Mouse (Mus musculus) spleen, adult 12 weeks (tissue): Measurements from ENCODE around the gene Egfl8.

Experiments
- DNase-seq: peaks from one replicate; pipeline ENCODE4 v3.0.0; 2022; ENCODE audit warnings: low spot score

Gene Egfl8

DNA sequence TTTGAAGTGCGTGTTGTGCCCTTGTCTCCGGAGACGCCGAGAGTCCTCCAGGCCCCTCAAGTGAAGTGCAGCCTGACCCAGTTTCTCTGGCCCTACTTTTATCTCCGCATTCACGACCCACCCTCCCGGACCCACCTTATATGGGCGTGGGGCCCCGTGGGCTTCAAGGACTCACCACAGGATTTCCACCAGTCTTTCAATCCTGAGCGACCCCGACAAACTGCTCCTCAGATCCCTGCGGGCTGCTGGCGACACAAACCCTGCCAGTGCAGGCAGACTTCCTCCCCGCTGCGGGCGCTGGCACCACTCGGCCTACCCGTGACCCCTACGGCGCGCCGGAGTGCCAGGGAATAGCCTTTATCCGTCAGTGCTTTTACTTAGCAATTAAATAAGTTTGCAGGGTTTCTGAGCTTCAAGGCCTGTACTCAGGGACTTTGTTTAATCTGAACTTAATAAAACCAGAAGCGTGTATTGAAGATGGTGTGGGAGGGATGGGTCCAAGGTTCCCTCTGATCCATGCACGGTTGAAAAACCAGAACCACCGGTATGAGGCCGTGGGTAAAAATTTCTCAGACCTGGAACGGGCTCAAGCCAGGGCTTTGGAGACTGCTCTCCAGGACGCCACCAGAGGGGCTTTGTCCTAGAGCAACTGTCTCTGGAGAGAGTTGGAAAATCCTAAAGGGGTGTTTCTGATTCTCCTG lies 12.3 kb upstream of the Egfl8 start, which contains the start of gene Ppt2:
Ppt2 (minus strand) TSS at position 568 of the 701 bp plus-strand sequence.
- no peak for DNase-seq

DNA sequence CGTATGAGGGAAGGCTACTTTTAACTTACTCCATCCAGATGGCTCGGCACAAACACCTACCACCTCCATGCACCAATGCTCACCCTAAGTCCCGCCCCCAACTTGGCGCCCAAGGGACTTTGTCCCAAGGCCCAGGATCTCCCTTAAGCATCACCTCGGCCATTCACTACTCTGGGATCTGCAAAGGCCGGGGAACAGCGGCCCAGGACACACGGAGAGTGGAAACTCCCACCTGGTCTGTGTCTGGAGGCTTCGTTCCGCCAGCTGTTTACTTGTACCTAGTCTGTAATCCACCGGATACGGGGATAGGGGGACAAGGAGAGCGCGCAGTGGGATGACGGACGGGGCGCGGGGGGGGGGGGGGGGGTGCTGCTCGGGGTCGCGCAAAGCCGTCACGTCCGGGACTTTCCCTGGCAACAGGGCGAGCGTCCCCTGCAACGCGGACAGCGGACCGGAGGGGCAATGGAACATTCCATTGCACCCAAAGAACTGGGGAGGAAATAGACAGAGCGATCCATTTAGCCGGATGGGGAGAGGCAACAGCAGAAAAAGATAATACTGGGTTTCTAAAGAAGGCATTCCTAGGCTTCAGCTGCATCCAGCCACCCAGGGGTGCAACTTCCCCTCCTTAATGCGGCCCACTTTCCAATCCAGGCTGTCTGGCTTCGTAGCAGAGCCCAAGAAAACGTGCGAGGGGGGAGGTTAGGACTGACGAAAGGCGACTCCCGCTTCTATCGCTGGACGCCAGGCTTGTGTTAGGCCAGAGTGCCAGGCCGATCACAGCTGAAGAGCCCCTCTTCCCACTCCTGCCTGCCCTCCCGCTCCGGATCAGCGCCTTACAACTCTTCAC lies 11.5 kb upstream of the Egfl8 start:
- DNase-seq, result peak; percentile 43

DNA sequence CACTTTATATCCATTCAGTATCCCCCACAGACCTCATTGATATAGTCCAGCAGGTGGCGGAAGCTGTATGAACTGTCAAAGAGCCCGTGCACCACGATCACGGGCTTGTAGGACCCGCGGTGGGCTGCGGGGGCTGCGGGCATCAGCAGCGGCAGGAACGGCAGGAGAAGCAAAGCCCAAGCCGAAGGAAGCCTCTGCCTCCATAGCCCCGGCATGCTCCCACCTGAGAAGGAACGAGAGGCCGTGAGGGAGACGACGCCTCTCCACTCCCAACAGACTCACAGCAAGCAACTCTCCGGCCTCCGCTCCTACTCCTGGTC lies 11.0 kb upstream of the Egfl8 start:
- DNase-seq, result peak; percentile 25

DNA sequence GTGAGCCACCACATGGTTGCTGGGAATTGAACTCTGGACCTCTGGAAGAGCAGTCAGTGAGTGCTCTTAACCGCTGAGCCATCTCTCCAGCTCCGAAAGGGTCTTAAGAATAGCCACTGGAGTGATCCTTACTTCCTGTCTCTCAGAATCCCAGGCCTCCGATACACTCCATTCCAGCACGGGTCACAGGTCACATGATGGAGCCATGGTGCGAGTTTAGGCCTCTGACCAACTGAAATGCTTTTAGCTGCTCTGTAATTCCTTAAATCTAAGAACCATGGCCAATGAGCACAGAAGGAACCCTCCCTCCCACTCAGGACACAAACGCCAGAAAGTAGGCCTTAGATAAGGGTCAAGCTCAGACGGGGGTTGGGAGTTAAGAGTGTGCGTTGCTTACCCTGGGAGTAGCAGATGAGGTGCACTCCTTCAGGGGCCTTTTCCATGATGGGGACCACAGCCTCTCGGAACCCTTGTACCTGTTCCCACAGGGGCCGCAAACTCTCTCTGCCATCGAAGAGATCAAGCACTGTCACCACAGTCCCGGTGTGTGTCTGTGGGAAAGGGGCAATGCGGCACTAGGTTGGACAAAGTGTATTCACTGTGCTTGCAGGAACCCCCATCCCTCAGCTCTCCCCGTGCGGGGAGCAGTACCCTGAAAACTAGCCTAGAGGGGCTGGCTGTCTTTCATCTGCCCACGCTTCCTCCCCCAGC lies 10.4 kb upstream of the Egfl8 start:
- no peak for DNase-seq

DNA sequence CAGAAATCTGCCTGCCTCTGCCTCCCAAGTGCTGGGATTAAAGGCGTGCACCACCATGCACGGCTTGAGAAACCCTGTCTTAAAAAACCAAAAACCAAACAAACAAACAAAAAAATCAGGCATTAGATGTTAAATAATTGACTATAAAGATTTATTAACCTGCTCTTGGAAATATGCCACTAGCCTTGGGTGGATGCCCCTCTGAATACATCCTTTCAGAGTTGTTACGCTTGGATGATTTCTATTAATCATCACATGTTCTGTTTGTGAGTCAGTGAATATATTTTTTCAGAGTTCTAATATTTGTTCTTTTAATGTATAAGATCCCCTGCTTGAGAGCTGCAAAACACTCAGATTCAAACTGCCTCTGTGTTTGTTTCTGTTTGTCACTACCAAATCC lies 9.2 kb upstream of the Egfl8 start:
- DNase-seq, result no peak

DNA sequence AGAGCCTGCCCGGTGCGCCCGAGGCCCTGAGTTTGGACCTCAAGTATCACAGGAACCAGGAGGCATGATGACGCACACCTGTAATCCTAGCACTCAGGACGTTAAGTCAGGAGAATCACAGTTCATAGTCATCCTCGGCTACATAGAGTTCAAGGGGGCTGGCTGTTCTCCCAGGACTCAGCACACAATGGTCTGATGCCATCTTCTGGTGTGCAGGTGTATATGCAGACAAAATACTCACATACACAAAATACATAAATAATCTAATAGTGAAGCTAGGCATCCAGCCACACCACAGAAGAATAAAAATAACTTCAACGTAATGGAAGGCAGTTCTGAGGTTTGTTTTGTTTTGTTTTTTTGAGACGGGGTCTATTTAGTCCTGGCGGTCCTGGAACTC lies 7.4 kb upstream of the Egfl8 start:
- DNase-seq, result no peak

DNA sequence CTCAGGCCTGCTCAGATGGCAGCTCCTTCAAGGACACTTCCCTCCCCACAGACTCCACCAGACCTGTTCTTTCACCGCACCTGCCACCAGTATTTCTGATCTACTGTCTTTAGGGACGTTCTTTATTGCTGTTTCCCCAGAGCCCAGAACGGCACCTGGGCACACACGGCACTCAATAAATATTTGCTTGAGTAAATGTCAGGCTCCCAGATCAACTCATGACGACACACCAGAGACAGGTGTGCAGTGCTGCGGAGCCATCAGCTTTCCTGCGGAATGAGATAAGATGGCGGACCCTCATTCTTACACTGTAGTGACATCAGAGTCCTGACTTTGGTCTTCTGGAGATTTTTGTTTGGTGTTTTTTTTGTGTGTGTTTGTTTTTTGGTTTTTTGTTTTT lies 5.2 kb upstream of the Egfl8 start:
- DNase-seq, result no peak

DNA sequence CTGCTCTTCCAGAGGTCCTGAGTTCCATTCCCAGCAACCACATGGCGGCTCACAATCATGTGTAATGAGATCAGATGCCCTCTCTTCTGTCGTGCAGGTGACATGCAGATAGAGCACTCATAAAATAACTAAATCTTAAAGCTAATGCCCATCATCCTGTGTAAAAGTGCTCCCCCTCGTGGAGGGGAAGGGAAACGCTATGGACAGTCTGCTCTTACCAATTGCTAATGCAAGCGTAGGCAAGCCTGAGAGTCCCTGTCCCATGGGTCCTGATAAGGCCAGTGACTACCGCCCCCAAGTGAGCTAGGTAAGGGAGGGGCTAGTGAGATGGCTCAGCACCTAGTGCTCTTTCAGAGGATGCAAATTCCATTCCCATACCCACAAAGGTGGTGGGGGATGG lies 3.2 kb upstream of the Egfl8 start:
- DNase-seq, result peak; percentile 67

DNA sequence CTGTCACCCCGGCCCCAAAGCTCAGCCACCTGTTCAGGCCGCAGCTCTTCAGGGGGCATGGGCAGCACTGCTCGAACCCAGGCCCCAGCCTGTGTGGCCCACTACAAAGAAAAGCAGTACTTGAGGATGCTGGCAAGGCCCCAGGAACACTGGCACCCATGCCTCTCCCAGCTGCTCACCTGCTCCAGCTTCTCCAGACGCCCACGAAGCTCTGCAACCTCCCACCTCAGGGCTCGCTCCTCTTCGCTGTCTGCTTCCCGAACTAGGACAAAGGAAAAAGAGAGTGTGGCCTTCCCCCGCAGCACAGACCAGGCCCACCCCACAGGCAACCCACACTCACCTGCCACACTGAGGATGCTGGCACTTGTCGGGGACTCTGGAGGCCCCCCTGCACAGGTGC lies 1.9 kb downstream of the Egfl8 start:
- no peak for DNase-seq

DNA sequence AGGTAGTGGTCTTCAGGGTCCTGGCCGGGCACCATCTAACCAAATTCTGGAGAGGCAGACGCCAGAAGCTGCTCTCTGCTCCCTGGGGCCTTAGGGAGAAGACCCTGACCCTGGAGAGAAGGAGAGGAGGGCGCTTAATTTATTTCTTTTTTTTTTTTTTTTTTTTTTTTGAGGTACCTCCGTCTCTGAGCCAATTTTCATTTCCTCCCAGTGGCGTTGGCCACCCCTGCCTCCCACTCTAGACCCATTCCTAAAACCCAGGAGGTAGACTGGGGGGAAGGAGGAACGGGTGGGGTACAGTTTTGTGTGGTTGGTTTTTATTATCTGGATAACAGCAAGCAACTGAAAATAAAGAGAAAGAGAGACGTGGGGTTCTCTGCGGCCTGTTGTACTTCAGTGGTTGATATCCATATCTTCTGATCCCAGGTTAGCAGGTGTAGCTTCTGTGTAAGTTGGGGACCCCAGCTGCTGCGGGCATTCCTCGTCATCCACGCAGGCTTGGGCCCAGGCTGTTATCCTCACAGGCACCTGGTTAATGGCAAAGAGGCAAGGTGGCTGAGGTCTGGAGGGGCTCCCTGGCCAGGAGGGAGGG lies 2.6 kb downstream of the Egfl8 start:
- no peak for DNase-seq

DNA sequence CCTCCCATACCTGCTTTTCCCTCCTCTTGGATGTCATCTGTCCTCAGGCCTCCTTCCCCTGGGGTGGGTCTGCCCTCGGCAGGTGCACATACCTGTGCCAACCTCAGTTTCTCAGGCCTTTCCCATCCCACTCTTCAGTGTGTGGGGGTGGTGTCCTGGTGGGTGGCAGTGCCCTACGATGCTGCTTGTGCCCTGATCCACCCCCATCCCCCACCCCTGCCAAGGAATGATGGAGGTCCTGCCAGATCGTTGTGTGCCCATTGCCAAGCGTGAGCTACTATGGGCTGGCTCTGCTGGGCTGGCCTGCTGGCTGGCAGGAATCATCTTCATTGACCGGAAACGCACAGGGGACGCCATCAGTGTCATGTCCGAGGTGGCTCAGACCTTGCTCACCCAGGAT lies 4.7 kb downstream of the Egfl8 start:
- DNase-seq, result no peak

DNA sequence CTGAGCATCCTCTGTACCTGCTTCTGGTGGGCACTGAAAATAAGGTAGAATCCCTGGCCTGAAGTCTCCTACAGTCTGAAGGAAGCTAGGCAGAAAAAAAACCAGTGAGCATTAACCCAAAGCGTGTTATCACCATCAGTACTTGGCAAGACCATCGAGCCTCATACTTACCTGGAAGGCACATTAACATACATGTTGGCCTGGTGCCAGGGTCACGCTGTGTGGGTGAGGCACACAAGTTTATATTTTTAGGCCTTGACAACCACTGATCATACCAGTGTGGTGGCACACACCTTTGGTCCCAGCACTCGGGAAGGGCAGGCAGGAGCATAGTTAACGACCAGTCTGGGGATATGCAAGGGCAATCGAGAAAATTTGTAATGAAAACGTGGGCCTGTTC lies 7.8 kb downstream of the Egfl8 start:
- DNase-seq, result no peak

DNA sequence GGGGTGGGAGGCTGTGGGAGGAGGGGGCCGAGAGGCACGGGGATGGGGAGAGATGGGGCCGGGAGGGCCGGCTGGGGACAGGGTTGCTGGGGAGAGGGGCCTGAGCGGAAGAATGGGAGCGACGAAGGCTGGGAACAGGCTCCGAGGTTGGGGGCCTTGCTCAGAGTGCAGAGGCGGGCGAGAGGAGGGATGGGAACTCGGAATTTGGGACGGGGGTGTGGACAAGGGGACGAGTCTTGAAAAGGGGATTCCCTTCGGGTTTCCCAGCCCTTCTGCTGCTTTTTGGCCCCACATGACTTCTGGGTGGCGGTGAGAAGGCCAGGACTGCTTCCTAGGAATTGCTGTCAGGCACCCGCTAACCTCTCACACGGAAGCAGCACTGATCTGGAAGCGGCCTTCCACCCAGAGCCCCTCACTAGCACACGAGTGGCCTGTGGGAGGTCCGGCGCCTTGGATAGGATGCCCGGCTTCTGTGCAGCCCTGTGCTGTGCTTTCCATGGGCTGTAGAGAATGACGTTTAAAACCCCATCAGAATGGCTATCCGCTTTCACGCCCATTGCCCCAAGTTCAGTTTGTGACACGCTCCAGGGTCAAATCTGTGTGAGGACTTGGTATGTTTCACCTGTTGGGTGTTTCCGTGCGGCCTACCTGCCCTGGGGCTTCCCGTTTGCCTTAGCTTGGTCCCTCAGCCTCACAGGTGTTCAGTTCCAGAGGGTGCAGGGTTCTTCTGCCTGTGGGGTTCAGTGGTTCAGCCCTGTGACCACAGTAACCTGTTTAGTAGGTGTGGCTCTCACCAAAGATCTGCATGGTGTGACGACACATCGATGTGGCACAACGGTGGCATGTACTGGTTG lies 9.4 kb downstream of the Egfl8 start:
- DNase-seq, result no peak

DNA sequence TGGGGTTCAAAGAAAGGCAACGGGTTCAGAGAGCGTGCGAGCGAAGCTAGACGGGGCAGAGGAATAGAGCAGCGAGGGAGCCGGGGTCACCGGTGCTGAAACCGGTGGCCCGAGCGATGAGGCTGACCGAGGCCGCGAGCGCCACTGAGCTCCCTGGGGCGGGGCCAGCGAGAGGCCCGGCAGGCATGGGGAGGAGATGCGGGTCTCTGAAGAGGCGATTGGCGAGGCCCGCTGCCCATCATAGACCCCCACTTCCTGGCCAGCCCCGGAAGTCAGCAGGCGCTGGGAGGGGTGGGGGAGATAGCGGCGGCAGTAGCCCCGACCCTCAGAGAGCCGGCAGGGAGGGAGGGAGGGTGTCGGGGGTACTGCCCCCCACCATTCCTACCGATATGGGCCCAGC lies 10.2 kb downstream of the Egfl8 start:
- DNase-seq, result peak; percentile 81

DNA sequence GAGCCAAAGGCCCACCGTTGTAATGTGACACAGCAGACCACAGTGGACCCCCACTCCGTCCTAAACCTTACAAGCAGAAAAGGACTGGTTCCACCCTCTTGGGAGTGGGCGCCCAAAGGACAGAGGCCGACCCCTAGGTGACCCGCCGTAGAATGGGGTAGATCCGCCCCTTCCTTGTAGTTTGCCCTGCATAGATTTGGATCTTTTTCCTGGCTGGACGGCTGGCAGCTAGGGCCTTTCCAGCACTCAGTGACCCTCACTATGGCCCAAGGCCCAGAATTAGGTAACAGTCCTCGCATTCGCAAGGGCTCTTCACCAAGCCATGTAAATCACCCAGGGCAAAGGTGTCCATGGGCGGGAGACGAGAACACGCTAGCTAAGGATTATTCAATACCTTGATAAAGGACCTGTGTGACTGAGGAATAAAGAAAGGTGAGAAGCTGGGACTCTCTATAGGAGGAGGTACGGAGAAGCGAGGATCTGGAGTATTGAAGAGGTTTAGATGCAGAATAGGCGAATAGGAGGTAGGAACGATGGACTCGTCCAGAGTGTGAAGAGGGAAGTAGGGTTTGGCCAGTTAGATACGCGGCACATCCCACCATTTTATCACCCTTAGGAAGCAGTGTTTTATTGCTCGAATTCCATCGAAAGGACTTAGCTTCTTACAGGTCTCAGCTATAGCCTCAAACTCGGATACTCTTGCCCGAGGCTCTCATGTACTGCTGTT lies 11.1 kb downstream of the Egfl8 start:
- no peak for DNase-seq

DNA sequence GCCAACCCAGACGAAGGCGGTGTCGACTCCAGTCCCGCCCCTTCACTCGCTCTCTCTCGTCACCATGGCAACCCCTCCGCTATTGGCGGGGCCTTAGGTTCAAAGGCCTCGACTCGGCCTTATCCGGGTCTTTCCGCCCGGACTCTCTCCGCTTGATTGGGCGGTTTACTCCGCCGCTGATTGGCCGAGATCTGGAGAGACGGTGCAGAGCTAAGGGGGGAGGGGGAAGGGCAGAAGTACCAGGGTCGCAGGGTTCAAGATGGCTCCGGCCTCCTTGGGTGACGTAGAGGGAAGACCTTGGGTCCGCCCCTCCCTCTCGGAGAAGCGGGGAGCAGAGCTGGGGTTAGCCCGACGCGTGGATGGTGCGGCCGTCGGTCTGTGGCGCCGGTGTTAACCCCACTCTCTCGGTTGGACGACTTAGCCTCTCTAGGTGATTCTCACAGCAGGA lies 11.7 kb downstream of the Egfl8 start, which contains the start of gene Agpat1:
Agpat1 (plus strand) TSS at position 202 of the 448 bp plus-strand sequence.
- DNase-seq, result peak; percentile 92

DNA sequence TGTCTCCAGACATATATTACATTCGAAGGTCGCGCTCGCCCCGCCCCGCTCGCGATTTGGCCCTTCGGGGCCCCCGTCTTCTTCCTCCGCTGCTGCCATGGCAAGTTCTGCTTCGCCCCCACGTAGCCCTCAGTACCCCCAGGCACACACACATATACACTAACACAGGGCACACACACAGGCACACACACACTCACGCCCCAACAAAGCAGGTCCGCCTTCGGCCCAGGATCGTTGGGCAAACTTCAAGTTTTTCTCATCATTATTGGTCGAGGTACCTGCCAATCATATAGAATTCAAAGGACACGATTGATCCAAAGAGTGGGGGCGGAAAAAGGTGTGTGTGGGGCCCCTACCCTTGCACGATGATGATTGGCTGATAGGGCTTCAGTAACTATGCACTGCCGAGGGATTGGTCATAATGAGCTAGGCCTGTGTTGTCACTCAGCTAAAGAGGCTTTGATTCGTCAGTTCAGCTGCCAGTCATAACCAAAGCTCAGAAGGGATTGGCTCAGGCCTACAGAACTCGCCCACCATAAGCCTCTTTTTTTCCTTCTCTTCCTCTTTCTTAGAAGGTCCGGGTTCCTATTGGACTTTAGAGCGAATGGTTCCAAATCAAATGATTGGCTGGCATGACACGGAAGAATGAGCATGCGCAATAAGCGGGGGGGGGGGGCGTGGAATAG lies 12.3 kb downstream of the Egfl8 start, which contains the start of gene Rnf5:
Rnf5 (minus strand) TSS at position 316 of the 686 bp plus-strand sequence.
- DNase-seq, result peak; percentile 95

DNA sequence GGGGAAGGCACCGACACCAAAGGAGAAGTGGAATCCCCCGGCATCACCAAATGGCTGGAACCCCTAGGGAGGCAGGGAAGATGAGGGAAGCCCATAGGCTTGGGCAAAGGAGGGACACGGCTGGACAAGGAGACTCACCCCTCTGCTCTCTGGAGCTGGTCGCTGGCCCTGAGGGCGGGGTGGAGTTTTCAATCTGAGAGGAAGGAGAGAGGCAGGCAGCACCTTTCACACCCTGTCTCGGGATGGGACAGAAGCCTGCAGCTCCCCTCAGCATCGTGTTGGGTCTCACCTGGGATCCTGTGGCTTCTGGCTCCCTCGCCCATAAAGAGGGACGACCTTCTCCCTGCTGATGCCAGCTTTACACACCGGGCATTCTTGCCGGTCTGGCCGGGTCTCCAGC lies 14.0 kb downstream of the Egfl8 start:
- no peak for DNase-seq

DNA sequence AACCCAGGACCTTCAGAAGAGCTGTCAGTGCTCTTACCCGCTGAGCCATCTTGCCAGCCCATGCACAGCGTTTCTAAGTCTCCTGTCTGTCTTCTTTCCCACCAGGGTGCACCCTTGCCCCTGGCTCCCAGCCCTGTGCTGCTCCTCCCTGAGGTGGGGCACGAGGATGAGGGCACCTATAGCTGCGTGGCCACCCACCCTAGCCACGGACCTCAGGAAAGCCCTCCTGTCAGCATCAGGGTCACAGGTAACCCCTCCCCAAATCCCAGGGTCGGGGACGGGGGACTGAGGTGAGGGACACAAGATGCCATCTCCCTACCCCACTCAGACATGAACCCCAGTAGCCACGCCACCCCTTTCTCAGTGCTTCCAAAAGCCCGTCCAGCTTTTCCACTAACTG lies 15.9 kb downstream of the Egfl8 start:
- no peak for DNase-seq

DNA sequence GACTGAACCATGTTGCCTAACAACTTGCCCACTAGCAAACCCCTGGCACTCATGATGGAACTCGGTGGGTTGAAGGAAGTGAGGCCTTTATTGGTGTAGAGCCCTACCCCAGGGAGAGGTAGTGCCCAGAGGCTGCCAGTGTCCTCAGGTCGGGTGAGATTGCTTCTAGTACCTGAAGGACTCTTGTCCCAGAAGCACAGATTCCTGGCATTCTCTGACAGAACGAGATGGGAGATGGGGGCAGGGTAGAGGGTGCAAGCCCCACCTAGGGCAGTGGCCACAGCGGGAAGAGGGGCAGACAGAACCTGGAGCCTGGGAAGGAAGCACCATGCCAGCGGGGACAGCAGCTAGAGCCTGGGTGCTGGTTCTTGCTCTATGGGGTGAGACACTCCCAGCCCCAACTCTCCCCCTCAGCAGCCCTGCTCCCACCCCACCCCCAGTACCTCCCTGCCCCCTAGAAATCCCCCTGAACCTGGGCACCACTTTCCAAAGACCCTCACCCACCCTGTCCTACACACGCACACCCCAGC lies 18.1 kb downstream of the Egfl8 start, which contains the start of gene Ager:
Ager (plus strand) TSS at position 297 of the 530 bp plus-strand sequence.
- no peak for DNase-seq
